Mouse (Mus musculus) layer of hippocampus, postnatal 10 days (tissue): ENCODE measurements at regions not wholly inside any gene's neighbourhood (a gene's known extent, or its start where the extent isn't known, plus 50 kb on each side); places are given as distances from the start of the nearest gene placed in this dataset.

ENCODE experiments used
- DNase-seq, 2 experiments: peaks; one replicate each; pipeline ENCODE4 v3.0.0; 2021; ENCODE audit warnings: low spot score in 2 of 2

DNA sequence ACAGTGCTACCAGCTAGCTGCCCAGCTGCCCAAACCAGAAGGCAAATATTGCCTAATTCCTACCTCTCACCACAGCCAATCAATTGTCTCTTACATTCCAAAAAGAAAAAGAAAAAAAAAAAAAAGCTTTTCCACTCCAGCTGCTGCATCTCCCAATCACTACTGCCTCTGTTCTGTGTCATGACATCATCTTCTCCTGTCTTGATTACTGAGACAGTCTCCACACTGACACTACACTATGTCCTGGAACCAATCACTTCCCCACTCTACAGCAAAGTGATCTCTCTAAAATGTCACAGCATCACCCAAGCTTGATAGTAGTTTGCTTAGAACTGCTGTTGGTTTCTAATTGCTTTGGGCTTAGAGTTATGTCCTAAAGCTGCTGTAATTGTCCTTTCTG is 279.8 kb downstream of the Icos start:
- no peak for DNase-seq

DNA sequence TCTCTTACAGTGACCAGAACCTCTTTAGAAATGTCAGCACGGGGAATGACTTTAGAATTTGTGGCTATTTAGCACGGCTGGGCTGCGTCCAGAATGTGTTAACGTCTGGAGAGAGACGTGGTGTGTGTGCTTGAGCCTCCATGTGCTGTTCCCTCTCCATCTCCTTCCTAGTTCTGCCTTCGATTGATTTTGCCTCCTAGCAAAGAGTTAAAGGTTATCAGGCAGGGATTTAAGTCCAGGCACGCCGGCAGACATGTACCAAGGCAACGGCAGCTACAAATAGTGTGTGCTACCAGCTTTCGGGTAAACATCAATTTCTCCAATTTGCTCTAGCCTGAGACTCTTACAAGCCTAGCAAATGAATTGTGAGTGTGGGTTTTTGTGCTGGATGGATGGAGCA is 285.7 kb downstream of the Icos start:
- no peak for DNase-seq

DNA sequence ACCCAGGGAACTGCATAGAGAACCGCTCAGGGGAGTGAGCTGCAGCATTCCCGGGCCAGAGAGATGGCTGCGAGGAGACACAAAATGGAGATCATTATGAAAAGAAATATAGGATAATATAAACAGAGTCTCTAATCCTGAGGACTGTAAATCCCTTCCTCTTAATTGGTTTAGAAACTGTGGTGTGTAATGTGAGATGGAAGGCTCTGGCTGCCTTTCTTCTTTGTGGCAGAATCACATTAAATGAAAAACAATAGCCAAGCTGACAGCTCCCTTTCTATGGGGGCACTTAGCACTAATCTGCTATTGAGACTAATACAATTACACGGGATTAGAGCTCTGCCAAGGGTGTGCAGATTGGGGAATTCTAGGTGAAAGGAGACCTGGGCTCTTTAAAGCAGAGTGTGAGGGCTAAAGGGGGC is 288.0 kb downstream of the Icos start:
- DNase-seq = no peak

DNA sequence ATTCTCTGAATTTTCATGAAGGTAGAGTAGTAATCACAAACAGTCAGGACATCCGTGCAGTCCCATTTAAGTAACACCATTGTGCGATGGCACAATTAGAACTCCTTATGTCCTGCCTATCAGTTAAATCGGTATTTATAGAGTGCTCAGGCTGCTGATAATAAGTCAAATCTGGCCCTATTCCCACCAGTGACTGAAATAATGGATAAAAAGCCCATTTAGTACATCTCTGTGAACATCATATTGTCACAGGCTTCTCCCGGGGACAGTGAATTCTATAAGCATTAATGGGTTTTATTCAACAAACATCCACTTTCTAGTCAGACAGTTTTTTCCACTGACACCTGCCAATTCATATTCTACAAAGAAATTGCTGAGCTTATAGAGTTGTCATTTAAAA is 296.1 kb downstream of the Icos start:
- DNase-seq = no peak

DNA sequence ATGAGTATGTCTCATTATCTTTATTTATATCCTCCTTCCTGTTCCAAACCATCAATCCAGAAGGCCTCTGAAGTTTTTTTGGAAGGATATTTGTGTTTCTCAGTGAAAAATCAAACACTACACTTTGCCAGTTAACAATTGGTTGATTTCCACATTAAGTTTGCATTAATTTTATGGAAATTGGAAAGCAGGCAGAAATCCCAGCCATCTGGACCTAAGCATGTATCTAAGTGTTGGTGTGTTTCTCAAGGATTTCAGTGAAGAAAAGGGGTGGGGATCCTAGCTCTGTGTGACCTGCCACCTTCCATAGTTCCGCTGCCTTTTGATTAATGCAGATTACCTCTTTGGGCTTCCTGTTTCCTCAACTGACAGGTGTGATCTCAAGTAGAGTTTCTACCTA is 296.5 kb downstream of the Icos start:
- no peak for DNase-seq

DNA sequence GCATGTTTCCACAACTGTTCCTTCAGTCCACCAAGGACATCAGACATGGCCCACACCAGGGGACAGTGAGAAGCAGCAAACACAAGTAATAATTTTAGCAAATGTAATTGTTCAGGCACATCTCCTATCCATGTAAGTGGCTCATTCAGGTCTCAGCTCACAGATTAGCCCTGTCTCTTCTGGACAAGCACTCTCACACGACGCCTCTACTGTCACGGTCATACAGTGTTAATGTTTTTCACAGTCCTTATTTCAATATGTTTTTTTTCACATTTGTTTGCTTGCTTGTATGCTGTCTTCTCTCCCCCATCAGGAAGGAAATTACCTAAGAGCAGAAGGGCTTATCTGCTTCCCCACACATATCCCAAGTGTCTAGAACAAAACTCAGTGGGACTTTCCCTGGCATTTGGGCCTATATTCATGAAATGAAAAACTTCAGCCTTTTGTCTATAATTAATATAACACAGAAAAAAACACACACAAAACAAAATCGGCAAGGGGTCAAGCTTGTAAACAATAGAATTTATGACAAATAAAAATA is 299.5 kb downstream of the Icos start:
- no peak for DNase-seq

DNA sequence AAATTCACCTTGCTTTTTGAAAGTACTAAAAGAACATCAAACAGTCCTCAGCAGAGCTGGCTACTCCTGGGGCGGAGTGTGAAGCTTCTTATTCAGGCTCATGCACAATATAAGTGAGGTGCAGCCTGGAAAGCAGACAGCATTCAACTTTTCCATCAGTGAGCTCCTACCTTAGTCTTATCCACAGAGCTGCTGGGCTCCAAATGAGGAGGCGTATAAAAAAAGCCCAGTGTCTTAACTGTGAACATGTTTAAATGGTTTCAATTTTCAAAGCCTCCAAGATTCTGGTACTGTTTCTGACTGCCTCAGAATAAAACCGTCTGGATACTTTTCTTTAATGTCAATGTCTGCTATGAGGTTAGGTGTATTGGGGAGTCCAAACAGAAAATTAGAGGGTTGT is 310.5 kb downstream of the Icos start:
- DNase-seq = no peak

DNA sequence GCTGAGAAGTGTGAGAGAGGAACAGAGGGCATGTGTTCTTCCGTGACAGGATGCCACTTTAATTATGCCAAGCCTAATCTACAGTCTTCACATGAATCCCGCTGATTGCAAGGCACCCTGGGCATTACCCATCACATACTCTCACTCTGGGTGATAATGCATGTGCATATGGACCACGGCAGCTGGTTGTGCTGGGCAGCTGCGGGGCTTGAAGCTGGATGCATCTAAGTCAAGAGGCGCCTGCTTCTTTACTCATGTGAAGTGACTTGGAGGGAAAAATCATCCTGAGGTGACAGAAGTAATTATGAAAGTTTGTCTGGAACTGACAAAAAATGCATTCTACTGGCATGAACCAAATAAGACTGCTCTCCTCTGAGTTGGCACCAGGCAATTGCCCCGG is 311.2 kb downstream of the Icos start:
- DNase-seq = no peak

DNA sequence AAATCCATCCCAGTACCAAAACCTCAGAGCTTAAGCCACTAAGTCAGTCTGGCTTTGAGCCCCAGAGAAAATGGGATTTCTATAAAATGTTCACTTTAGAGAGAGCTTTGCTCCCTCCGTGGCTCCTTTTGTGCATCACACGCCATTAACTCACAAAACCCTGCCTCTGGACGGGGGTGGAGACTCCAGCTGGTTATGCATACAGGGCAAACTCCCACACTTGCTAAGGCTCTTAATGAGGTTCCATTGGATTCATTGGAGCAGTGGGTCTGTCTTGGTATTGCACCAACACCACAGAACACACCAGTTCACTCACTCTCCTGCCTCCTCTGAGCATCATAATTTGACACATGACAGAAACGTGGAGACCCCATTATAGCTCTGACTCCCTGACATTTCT is 311.8 kb downstream of the Icos start:
- DNase-seq = no peak

DNA sequence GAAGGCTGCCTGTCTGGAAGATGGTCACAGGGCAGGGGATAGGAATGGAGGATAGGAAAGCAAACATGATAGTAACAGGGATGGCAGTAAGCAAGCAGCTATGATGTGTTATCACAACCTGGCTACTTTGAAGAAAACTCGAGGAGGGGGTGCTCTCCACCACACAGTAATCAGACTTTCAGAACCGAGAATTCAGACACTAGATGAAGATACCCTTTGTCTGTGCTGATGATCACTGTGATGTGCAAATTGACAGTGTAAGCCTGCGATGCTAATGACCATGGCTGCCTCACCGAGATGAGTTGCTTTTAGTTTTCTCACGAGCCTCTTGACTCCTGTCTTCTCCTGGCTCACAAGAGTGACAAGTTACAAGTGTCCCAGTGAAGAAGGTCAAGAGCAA is 315.4 kb downstream of the Icos start:
- no peak for DNase-seq

DNA sequence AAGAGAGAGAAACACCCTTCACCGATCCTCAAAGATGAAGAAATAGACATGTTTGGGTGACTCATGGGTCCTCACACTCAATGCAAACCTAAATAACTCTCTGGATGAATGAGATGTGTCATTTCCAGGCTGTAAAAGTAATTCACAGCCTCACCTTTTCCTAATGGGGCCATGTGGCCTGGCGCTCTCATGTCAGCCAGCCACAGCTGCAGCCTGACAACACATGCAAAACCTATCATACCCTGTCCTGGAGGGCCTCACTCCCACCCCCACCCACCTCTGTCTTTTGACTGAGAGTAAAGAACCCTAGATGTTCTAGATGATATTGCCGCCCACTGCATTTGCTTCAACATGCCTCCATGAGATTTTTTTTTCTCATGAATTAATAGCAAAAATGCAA is 317.5 kb downstream of the Icos start:
- DNase-seq = no peak

DNA sequence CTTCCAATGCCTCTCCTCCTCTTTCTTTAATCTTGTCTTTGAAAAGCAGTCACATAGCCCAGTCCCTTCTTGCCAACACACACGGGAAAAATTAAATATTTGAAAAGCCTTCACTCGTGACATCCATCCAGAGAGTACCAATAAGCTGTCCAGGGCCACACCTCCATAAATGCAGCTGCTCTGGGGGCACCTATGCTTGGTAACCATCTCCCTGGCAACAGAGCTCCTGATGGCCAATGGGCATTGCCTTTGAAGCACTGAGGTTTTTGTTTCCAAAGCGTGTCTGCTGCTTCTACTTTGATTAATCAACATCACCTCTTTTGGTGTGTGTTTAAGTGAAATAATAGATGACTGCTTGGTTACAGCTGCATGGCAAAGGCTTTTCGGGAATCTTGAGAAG is 319.1 kb downstream of the Icos start:
- DNase-seq = no peak

DNA sequence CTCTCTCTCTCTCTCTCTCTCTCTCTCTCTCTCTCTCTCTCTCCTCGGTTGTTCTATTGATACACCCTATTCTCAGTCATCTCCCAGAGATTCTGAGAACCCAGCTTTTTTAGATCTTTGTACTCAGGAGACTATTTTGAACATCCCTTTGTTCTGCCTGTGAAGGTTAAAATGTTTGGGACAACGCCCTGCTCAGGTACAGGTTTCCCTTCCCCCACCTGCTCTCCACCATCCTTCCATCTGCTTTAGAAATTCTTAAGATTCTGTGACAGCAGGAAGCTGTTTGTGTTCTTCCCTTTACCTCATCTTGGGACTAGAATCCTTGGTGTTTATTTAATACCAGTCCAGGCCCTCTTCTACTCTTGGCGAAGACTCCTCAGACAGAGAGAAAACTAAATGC is 319.6 kb downstream of the Icos start:
- no peak for DNase-seq

DNA sequence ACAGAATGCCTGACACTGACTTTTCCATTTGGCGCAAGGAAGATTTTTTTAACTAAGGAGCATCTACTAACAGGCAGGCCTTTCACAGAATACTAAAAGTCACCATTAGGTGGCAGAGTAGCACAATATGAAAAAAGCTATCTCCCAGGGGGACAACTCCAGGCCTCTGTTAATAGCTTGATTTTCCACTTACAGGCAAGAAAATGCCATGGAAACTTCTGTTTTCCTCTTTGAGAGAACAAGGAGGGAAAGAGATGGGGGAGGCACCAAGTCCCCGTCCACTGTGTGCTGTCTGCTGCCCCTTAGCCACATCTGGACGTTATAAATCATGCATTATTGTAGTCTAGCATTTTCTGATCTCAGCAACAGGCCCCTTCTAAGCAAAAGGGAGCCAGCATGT is 320.3 kb downstream of the Icos start:
- peak; percentile 52 to 57 for DNase-seq

DNA sequence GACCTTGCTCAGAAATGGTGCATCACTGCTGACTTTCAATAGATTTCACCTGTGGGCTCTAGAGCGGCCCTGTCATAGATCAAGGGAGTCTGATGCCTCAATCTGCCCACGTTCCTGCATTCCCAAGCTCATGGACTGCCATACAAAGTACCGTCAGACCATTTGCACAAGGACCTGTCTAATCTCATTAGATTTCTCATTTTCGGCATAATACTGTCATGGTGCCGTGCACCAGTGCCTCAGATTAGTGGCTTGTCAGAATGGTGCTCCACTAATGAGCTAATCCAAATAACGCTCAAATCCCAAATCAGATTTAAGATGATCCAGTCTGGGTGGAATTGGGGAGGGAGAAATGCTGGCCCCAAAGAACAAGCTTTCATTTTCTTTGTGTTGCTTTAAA is 321.1 kb downstream of the Icos start:
- no peak for DNase-seq

DNA sequence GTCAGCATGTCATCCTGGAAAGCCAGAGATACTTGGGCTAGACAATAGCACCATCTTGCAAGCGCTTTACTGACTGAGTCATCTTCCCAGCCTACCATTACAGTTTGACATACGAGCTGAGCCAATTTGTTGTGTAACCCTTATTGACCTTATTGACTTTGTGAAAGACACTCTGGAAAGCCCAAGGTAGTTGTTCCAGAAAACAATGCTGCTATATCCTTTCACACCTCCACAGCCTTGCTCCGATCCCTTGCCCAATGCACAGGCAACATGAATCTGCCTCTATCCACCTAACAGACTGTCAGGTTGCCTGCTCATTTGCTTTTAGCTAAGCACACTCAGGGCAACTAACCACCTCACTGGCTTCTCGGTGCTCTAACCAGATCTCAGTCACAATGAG is 322.8 kb downstream of the Icos start:
- no peak for DNase-seq

DNA sequence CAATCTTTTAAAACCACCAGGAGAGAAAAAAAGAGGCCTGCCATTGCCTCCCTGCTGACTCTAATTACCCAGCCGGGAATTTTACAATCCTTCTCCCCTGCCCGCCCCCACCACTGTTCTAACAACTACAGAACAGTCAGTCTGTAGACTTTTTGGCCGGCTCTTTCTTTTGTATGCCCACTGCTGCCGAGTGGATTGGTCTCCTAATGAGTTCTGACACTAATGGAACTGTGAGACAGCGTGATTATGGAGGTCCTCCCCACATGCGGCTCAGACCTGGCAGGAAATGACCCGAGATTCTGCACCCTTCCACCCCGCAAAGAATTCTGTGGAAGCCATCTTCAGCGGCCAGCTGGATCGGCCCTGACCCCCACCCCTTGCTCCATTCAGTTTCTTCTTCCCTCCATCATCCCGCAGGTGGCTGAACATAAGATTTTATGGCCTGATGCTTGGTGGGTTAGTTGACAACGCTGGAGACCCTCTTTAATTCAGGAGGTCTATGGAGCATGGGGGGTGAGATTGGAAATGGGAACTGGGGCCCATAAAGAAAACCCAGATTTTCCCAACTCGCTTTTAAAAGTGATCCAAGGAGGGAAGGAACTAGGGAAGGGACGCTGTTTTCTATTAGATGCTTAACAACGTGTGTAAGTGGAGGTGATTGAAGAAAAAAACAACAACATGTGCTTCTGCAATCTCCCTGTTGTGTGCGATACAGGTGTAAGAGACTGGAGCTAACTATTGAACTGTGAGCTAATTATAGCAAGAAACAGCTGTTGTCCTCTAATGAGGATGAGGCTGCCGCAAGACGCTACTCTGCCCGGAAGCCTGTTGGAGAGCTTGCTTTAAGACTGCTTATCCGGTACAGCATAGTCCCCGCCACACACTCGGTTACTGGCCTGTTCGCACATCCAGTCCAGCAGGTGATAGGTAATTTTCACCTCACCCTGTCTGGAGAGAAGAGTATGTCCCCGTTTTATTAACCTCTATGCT is 323.6 kb downstream of the Icos start:
- no peak for DNase-seq

DNA sequence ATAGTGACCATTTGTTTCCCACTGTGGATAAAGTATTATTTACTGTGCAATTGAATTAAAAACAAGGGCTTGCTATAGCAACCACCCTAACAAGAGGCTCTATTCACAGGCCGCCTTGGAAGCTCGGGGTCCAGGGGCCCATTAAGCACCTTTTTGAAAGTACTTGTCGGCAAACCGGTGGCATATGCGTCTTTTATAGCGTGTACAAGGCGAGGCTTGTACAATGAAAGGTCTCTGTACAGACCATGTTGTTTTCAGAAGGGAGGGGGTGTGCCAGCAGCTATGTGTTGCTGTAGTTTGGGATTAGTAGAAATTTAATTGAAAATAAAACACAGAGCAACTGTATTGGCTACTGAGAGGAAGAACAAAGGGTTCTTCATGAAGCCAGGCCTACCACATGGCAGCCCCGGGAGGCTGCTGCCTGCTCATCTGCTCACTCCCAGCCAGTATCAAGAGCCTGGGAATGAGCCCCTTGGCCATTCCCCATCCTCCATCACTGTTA is 324.9 kb downstream of the Icos start:
- DNase-seq = peak in 1 of 2 experiments; percentile 46

DNA sequence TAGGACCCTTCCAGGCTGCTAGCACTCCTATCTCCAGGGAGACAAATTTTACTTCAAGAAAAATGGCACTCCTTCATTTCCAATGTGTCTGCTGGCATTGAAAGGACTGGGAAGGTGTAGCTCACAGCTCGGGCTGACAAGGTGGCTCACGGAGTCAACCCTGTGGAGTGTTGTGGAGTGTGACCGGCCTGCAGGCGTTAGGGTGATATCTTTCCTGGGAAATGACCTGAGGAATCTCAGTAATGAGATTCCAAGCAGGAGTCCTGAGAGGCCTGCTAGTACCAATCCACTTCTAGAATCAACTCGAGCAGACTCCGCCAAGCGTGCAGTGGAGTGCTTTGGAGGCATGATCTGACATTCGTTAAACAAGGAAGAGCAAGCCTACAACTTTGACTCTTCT is 328.6 kb downstream of the Icos start:
- DNase-seq = no peak

DNA sequence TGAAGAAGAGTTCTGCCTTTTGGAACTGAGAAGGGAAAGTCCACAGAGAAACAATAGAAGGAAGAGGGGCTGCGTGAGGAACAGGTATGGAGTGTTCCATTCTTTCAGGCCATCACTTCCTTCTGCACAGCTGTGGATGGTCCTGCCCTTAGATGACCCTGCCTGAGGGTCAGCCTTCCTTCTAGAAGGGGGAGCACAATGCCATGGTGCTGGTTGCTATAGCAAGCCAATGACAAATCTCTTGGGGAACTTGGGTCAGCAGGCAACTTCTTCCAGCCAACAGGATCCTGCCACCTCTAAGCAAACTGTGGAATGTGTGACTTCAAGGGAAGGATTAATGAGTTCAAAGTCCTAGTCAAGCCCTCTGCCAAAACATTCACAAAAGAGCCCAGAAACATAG is 329.1 kb upstream of the Pard3b start:
- DNase-seq = no peak

DNA sequence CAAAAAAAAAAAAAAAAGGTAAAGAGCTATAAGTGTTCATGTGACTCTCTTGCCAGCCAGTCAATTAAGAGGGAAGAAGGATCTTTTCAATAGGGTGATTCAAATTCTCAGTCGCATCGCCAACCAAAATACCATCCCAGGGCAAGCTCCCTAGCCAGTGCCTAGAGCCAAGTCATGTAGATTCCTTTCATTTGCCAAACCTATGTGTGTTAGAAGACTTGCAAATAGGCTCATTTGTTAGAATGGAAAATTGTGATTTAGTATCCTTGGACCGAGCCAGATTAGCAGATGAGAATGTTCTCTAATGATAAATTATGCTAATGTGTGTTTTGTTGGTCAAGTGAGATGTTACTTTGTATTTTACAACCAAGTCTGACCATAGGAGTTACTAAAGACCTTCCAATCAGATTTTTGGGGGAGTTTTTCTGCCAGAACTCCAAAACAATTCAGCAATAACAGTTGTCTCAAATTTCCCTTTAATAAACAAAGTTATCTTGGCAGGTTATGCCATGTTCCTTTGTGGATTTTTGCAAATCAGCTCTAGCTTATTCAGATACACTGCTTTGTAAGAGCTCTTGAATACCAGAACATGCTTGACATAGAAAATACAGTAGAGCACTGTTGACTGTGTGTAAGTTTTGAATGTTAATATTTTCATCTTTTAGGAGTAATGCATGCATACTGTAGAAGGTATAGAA is 328.4 kb upstream of the Pard3b start:
- DNase-seq = no peak

DNA sequence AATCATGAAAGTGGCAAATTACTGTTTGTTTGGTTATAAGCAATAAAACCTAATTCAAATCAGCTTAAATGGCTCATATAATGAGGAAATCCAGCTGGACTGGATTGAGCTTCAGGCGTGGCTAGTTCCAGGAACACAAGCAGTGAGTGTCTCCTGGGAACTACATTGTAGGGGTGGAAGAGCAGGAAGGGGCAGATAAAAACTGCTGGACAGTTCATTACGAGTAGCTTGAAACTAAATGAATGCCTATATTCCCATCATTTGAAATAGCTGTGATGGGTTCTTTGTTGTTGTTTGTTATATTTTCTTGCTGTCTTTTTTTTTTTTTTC is 327.9 kb upstream of the Pard3b start:
- DNase-seq = no peak
